Mouse (Mus musculus) lung, adult 2 months (tissue): ENCODE measurements around the gene Lrrc28.

ENCODE experiments used
- CTCF ChIP-seq: fragments of 200-500 bp; IDR thresholded peaks from 2 replicates; pipeline ENCODE4 v1.5.1; 2011; ENCODE audit warnings: mild to moderate bottlenecking, low read length, control low read depth; ENCODE audit not compliant: insufficient read depth
- POLR2A ChIP-seq: fragments of 200-500 bp; IDR thresholded peaks from 2 replicates; pipeline ENCODE4 v1.6.1; 2011; ENCODE audit warnings: low read depth, mild to moderate bottlenecking, control low read depth, low read length, borderline replicate concordance; ENCODE audit errors: extremely low read depth

DNA sequence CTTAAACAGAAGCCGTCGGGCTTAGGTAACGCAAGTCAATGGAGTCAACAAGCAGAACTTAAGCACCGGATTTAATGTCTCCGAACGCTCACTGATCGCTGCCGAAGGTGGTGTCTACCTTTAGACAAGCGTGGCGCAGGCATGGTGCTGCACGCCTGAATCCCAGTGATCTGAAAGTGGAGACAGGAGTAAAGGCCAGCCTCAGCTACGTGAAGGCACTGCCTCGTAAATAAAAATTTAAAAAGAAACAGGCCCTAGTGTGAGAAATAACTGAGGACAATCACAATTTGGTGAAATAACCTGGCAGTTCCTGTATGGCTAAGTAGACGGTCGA, 580 bp upstream of the Lrrc28 start:
- TF ChIP-seq CTCF: no peak
- no peak for TF ChIP-seq POLR2A
